In genomic region chr1:192454981-192455380, GRCm38 (mm10) we compare ENCODE assay signal across 14 mouse cellular contexts.
"Had no signal": no experiment of that assay in that cellular context is flagged by ENCODE, and none has a peak within 500 bp of the region (broad histone marks: within the 10 kb centered on the region; RNA-seq: fewer than 3 reads in every experiment).

No protein-coding gene starts in this region.

- H3K9ac ChIP-seq: kidney, embryonic 15.5 days; limb, embryonic 13.5 days; liver, embryonic 14.5 days; midbrain, embryonic 15.5 days; neural tube, embryonic 13.5 days; stomach, embryonic 15.5 days had no signal

- H3K4me1 ChIP-seq: midbrain, embryonic 15.5 days; stomach, embryonic 15.5 days had no signal

- H3K9me3 ChIP-seq: kidney, embryonic 15.5 days; limb, embryonic 13.5 days; midbrain, embryonic 15.5 days; neural tube, embryonic 13.5 days; stomach, embryonic 15.5 days had no signal

- H3K27ac ChIP-seq: kidney, embryonic 15.5 days; limb, embryonic 13.5 days; liver, embryonic 14.5 days; midbrain, embryonic 15.5 days; neural tube, embryonic 13.5 days; stomach, embryonic 15.5 days had no signal

- H3K36me3 ChIP-seq: kidney, embryonic 15.5 days; limb, embryonic 13.5 days; midbrain, embryonic 15.5 days; neural tube, embryonic 13.5 days; stomach, embryonic 15.5 days had no signal

- H3K27me3 ChIP-seq: kidney, embryonic 15.5 days; limb, embryonic 13.5 days; midbrain, embryonic 15.5 days; neural tube, embryonic 13.5 days; stomach, embryonic 15.5 days had no signal

- DNase-seq: kidney, postnatal 14 days; left cerebral cortex, postnatal 4 days; lung, adult 18-20 months; lung, postnatal 36 days; retina, postnatal 1 day; right cerebral cortex, postnatal 4 days; thymus, adult 2 months; thymus, postnatal 25 days had no signal

- H3K4me3 ChIP-seq: kidney, embryonic 15.5 days; limb, embryonic 13.5 days; midbrain, embryonic 15.5 days; neural tube, embryonic 13.5 days; stomach, embryonic 15.5 days had no signal
